Mouse (Mus musculus) neural tube, embryonic 12.5 days (tissue): ENCODE measurements at regions not wholly inside any gene's neighbourhood (a gene's known extent, or its start where the extent isn't known, plus 50 kb on each side); places are given as distances from the start of the nearest gene placed in this dataset.

ENCODE experiments used
- ATAC-seq: fragments of 200-750 bp; cut with Nextera tagmentation; 2 replicates; pipeline ENCODE4 v1.8.0; 2017; ENCODE audit warnings: low read depth, mild to moderate bottlenecking, moderate TSS enrichment, moderate library complexity; ENCODE audit not compliant: low FRiP score
- H3K27ac ChIP-seq: fragments of 300-500 bp; sonication (generic); 2 replicates; pipeline ENCODE4 v1.5.1; 2016
- H3K27me3 ChIP-seq: fragments of 300-500 bp; sonication (generic); replicated peaks from 2 replicates; pipeline ENCODE4 v1.6.1; 2016; ENCODE audit warnings: mild to moderate bottlenecking
- H3K36me3 ChIP-seq: fragments of 300-500 bp; sonication (generic); 2 replicates; pipeline ENCODE4 v1.6.1; 2016; ENCODE audit warnings: mild to moderate bottlenecking
- H3K4me1 ChIP-seq: fragments of 300-500 bp; sonication (generic); 2 replicates; pipeline ENCODE4 v1.6.1; 2016
- H3K4me2 ChIP-seq: fragments of 300-500 bp; sonication (generic); replicated peaks from 2 replicates; pipeline ENCODE4 v1.6.1; 2016; ENCODE audit warnings: mild to moderate bottlenecking
- H3K4me3 ChIP-seq: fragments of 300-500 bp; sonication (generic); 2 replicates; pipeline ENCODE4 v1.5.1; 2016
- H3K9ac ChIP-seq: fragments of 300-500 bp; sonication (generic); 2 replicates; pipeline ENCODE4 v1.6.1; 2016; ENCODE audit warnings: mild to moderate bottlenecking
- H3K9me3 ChIP-seq: fragments of 300-500 bp; sonication (generic); 2 replicates; pipeline ENCODE4 v1.6.1; 2016; ENCODE audit warnings: mild to moderate bottlenecking
- WGBS: fragments of 180-500 bp; shearing (Covaris S2); methylation state at CpG from one replicate; pipeline ENCODE4 v1.1.7; 2016; 5-methylcytosine and 5-hydroxymethylcytosine counted together

GRCm38 (mm10) chr4:30011386-30012135 lies 1198.6 kb downstream of the Epha7 start:
- H3K27me3 ChIP-seq: no peaks in the 10 kb centered on the region
- H3K9me3 ChIP-seq: no peaks in the 10 kb centered on the region
- ATAC-seq: no peak
- H3K27ac ChIP-seq: no peak overlapping the region
- H3K4me1 ChIP-seq: no peaks in the 10 kb centered on the region
- 87% methylated on average over 5 of the region's 5 CpGs for WGBS
- no peak overlapping the region for H3K9ac ChIP-seq
- no peaks in the 10 kb centered on the region for H3K36me3 ChIP-seq
- no peak overlapping the region for H3K4me2 ChIP-seq
- no peak overlapping the region for H3K4me3 ChIP-seq

GRCm38 (mm10) chr4:30039424-30040172 lies 1226.7 kb downstream of the Epha7 start:
- H3K4me3 ChIP-seq: no peak overlapping the region
- no peaks in the 10 kb centered on the region for H3K36me3 ChIP-seq
- H3K4me1 ChIP-seq: no peaks in the 10 kb centered on the region
- no peaks in the 10 kb centered on the region for H3K27me3 ChIP-seq
- no peaks in the 10 kb centered on the region for H3K9me3 ChIP-seq
- H3K4me2 ChIP-seq: no peak overlapping the region
- ATAC-seq: 0 out of 2 replicates have a peak, but pooled peaks have one; percentile 25
- no peak overlapping the region for H3K9ac ChIP-seq
- no peak overlapping the region for H3K27ac ChIP-seq
- WGBS: 65% methylated on average over 5 of the region's 5 CpGs

GRCm38 (mm10) chr4:30064987-30065386 lies 1252.1 kb downstream of the Epha7 start:
- ATAC-seq: no peak
- Histone ChIP-seq H3K27ac (no peak overlapping the region), H3K27me3 (no peaks in the 10 kb centered on the region), H3K9ac (no peak overlapping the region), H3K4me1 (no peaks in the 10 kb centered on the region), H3K4me2 (no peak overlapping the region), H3K9me3 (no peaks in the 10 kb centered on the region), H3K36me3 (no peaks in the 10 kb centered on the region), H3K4me3 (no peak overlapping the region)
- 80% methylated on average over 3 of the region's 3 CpGs for WGBS

- H3K4me2 ChIP-seq: no peak overlapping the region
- H3K4me3 ChIP-seq: no peak overlapping the region
- H3K4me1 ChIP-seq: no peaks in the 10 kb centered on the region
- no peaks in the 10 kb centered on the region for H3K36me3 ChIP-seq
- no peak overlapping the region for H3K27ac ChIP-seq
- ATAC-seq: no peak
- H3K9ac ChIP-seq: no peak overlapping the region
- 84% methylated on average over 2 of the region's 2 CpGs for whole genome bisulfite sequencing
- H3K27me3 ChIP-seq: no peaks in the 10 kb centered on the region
- H3K9me3 ChIP-seq: no peaks in the 10 kb centered on the region
Observed at GRCm38 (mm10) chr4:30099166-30099565, 1286.2 kb downstream of the Epha7 start.

- Histone ChIP-seq H3K4me3 (no peak overlapping the region), H3K36me3 (no peaks in the 10 kb centered on the region), H3K9ac (no peak overlapping the region), H3K4me1 (no peaks in the 10 kb centered on the region), H3K4me2 (no peak overlapping the region), H3K9me3 (no peaks in the 10 kb centered on the region), H3K27me3 (no peaks in the 10 kb centered on the region), H3K27ac (no peak overlapping the region)
- ATAC-seq: no peak
Observed at GRCm38 (mm10) chr4:30133011-30133410, 1320.1 kb downstream of the Epha7 start.
